Mouse (Mus musculus): ENCODE results near the gene Flt3l. TPM values are rescaled to one million over a fixed set of nuclear protein-coding genes. Genes with fewer than 3 reads are reported as not detected.
"Not testable (repeated sequence)": the region's sequence is repeated elsewhere in the genome, so short reads cannot be mapped to it uniquely, and the experiment has no call there.

Gene Flt3l
- total RNA-seq, 1 experiment from 2014 or later, result 15.7 TPM

DNA sequence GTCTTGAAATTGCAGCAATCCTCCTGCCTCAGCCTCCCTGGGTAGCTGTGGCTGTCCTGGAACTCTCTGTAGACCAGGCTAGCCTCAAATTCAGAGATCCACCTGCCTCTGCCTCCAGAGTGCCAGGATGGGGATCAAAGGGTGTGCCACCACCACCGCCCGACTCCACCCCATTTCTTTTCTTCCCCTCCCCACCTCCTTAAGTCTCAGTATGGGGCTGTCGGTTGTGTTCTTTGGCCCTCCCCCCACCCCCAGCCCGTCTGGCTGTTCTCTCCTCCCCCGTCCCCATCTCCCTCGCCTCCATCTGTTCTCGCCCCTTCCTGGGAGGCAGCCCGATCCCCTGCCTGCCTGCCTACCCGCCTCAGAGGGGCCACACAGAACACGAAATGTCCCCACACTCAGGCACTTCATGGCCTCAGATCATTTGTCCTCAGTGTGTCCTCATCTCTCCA, 30.7 kb upstream of the Flt3l start:
- ATAC-seq (replicated peaks in 1 of 2; ENCODE audit: insufficient read depth in 1 of 2, low FRiP score in 2 of 2, low TSS enrichment in 1 of 2, low read depth in 1 of 2, poor library complexity in 2 of 2, severe bottlenecking in 2 of 2), result no peak

DNA sequence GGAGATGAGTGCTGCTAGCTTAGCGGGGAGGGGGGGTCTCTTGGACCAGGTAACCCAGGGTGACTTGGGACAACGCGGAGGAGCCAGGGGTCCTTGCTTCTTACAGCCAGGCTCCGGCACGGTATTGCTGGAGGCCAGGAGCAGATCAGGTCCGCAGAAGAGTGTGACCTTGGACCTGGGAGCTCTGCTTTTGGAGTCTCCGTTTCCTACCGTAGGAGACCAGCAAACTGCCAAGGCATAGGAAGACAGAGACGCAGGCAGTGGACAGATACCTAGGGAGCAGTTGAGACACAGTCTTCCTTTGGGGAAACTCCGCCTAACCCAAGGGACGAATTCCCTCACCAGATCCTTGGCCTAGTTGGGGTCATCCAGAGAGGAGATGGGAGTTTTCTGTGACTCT, 29.5 kb upstream of the Flt3l start:
- no peak for ATAC-seq (replicated peaks in 1 of 2; ENCODE audit: insufficient read depth in 1 of 2, low FRiP score in 2 of 2, low TSS enrichment in 1 of 2, low read depth in 1 of 2, poor library complexity in 2 of 2, severe bottlenecking in 2 of 2)

DNA sequence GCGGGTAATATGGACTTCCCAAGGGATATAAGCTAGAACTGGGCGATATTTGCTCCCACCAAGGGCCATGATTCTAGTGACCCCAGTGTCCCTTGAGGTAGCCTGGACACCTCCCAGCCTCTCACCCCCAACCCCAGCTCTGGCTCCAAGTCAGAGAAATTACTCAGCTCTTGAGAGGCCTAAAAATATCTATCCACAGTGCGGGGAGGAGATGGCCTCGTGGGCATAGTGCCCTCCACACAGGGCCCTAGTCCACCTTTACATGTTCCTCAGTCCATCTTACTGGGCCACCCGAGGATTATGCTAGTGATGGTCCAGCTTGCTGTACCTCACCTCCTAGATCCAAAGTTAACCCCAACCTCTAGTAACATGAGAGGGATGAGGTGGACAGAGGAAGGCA, 28.6 kb upstream of the Flt3l start:
- ATAC-seq (replicated peaks in 1 of 2; ENCODE audit: insufficient read depth in 1 of 2, low FRiP score in 2 of 2, low TSS enrichment in 1 of 2, low read depth in 1 of 2, poor library complexity in 2 of 2, severe bottlenecking in 2 of 2), result no peak

DNA sequence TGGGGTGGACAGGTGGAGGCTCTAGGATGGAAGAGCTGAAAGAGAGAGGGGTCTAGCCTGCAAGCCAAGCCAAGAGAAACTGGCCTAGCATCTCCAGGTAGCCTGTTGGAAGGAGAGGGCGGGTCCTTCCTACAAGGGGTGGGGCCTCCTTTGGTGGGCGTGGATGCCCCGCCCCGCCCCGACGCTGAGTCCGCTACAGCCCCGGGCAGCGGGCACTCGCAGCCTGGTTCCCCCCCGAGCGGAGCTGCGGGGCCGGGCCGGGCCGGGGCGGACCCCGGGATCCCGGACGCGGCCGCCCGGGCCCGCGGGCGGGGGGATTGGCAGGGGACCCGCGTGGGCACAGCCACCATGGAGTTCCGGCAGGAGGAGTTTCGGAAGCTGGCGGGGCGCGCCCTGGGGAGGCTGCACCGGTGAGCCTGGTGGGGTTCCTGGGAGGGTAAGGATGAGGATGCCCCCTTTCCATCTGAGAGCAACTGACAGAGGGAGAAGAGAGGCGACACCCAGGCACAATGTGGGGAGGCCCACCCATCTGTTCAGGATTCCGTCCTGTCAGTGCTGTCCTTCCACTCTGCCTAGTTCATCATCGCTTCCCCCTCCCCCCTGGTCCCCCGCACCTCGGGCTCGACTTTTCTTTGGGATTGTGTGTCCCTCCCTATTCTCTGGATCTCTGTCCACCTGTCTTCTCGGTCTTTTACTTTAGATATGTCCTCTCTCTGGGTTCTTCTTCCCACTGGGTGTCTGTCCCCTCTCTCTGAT, 27.7 kb upstream of the Flt3l start, which contains the start of gene Slc17a7:
Slc17a7 (plus strand) TSS at position 215 of the 756 bp plus-strand sequence.
- ATAC-seq (replicated peaks in 1 of 2; ENCODE audit: insufficient read depth in 1 of 2, low FRiP score in 2 of 2, low TSS enrichment in 1 of 2, low read depth in 1 of 2, poor library complexity in 2 of 2, severe bottlenecking in 2 of 2), result 0 out of 4 replicates have a peak, but pooled peaks of 1 of the 2 experiments have one; percentile 44

DNA sequence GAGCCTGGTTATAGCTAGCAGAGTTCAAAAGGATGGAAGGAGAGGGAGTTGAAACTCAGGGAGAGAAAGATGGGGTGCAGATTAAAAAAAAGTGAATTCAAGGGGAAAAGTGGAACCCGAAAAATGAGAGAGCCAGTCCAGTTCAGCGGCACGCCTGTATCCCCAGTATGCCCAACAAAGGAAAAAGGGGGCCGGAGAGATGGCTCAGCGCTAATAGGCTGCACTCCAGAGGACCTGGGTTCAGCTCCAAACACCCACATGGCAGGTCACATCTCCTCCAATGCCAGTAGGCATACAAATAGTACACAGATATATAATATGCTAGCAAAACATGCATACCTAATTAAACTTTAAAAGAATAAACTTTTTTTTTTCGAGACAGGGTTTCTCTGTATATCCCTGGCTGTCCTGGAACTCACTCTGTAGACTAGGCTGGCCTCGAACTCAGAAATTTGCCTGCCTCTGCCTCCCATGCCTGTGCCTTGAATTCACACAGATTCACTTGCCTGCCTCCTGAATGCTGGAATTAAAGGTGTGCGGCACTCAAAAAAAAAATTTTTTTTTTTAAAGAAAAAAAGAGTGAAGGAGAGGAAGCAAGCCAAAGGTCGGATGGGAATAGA, 26.9 kb upstream of the Flt3l start:
- no peak for ATAC-seq (replicated peaks in 1 of 2; ENCODE audit: insufficient read depth in 1 of 2, low FRiP score in 2 of 2, low TSS enrichment in 1 of 2, low read depth in 1 of 2, poor library complexity in 2 of 2, severe bottlenecking in 2 of 2)

DNA sequence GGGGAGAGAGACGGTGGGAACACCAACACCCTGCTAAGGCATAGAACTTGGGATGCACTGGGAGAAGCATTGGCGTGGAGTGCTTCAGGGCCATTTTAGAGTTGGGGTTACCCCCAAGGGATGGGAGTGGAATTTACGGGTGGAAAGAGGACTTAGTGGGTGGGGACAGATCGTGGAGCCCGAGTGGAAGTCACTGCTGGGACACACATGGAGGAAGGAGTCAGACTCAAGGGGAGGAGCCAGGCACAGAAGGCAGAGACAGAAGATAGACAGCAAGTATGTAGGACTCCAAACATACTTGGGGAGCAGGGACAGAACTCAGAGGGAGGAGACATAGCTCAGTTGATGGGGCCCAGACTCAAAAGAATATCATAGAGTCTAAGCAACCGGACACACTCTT, 26.3 kb upstream of the Flt3l start:
- no peak for ATAC-seq (replicated peaks in 1 of 2; ENCODE audit: insufficient read depth in 1 of 2, low FRiP score in 2 of 2, low TSS enrichment in 1 of 2, low read depth in 1 of 2, poor library complexity in 2 of 2, severe bottlenecking in 2 of 2)

DNA sequence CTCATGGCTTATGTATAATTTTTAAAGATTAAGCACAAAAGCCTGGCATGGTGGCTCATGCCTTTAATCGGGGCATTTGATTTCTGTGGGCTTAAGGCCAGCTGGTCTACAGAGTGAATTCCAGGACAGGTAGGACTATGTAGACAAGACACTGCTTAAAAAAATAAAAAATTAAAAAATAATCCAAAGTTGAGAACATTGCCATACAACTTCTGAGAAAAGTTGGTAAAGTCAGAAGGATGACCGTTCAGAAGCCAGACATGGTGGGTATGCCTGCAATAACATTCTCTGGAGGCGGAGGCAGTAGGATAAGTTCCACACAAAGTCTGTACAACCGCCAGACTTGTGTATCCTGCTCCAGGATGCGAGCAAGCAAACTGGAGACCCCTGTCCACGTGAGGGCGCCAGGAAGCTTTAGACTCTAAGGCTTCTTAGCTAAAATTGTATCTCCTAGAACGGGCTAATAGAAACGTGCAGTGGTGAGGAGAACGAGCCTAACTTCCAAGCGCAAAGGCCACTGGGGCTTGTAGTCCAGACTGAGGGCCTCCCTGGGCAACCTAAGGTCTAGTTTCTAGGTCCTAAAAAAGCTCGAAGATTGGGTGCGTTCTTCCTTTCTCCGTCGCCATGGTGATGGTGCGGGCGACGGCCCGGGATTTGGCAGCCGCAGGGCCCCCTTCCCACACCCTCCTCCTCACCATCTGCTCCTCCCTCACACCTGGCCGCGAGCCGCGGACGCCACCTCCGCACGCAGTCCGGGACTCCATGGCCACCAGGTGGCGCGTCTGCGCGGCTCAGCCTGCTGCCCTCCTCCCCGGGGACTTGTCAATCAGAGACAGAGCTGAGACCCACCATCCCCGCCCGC, 25.6 kb upstream of the Flt3l start:
- peak; percentile 78 to 88 for ATAC-seq (replicated peaks in 1 of 2; ENCODE audit: insufficient read depth in 1 of 2, low FRiP score in 2 of 2, low TSS enrichment in 1 of 2, low read depth in 1 of 2, poor library complexity in 2 of 2, severe bottlenecking in 2 of 2)

DNA sequence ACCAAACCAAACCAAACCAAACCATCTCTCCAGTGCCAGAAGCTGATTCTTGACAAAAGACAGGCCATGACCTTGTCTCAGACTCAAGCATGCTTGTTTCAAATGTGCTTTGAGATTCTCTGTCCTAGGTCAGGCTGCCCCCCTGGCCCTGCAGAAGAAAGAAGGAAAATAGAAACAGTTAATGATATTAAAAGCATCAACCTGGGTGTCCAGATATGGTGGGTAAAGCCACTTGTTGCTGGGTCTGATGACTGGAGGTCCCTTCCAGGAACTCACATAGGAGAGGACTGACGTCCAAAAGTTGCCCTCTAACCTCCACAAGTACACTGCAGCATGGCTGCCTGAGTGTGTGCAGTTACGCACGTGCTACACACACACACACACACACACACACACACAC, 24.6 kb upstream of the Flt3l start:
- no peak for ATAC-seq (replicated peaks in 1 of 2; ENCODE audit: insufficient read depth in 1 of 2, low FRiP score in 2 of 2, low TSS enrichment in 1 of 2, low read depth in 1 of 2, poor library complexity in 2 of 2, severe bottlenecking in 2 of 2)

DNA sequence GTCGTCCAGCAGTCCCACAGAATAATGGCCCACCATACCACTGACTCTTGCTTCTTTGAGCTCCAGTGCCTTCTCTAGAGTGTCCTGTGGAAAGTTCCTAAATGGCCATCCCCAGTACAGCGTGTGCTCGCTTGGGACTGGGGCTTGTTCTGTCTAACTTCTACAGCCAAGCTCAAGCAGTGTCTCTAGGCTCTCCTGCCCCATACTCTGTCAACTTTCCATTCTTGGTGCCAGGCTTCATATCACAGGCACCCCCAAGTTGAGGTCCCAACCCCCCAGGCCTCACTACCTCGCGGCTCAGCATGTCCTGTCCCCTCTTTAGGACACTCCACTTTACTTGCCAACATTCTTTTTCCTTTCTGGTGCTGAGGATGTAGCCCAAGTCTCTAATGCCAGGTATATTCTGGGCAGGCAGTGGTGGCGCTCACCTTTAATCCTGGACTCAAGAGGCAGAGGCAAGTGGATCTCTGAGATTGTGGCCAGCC, 24.1 kb upstream of the Flt3l start:
- no peak for ATAC-seq (replicated peaks in 1 of 2; ENCODE audit: insufficient read depth in 1 of 2, low FRiP score in 2 of 2, low TSS enrichment in 1 of 2, low read depth in 1 of 2, poor library complexity in 2 of 2, severe bottlenecking in 2 of 2)

DNA sequence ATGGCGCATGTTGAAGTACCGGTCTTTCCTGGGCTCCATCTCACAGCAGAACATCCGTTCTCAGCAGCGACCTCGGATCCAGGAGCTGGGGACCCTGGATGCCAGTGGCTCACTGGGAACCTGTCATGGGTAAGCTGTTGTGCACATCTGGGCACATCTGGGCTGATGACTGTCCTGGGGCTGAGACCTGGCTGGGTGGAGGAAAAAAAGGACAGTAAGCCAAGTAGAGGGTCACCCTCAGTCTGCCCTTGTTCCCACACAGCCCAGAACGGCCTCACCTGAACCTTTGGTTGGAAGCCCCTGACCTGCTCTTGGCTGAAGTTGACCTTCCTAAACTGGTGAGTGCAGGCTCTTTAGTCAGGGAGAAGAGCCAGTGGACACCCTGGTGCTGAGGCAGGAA, 22.8 kb upstream of the Flt3l start:
- no peak for ATAC-seq (replicated peaks in 1 of 2; ENCODE audit: insufficient read depth in 1 of 2, low FRiP score in 2 of 2, low TSS enrichment in 1 of 2, low read depth in 1 of 2, poor library complexity in 2 of 2, severe bottlenecking in 2 of 2)

DNA sequence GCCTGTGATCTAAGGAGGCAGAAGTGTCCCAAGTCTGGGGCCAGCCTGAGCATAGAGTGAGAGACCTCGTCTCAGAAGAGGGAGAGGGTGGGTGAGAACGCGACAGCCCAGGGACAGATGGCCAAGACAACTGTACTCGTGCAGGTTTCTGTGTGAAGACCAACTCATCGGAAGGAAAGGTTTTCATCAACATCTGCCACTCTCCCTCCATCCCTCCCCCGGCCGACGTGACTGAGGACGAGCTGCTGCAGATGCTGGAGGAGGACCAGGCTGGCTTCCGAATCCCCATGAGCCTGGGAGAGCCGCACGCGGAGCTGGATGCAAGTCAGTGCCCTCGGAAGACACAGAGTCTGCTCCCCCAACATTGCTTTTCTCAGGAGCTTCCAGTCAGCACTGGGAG, 21.2 kb upstream of the Flt3l start:
- no peak for ATAC-seq (replicated peaks in 1 of 2; ENCODE audit: insufficient read depth in 1 of 2, low FRiP score in 2 of 2, low TSS enrichment in 1 of 2, low read depth in 1 of 2, poor library complexity in 2 of 2, severe bottlenecking in 2 of 2)

DNA sequence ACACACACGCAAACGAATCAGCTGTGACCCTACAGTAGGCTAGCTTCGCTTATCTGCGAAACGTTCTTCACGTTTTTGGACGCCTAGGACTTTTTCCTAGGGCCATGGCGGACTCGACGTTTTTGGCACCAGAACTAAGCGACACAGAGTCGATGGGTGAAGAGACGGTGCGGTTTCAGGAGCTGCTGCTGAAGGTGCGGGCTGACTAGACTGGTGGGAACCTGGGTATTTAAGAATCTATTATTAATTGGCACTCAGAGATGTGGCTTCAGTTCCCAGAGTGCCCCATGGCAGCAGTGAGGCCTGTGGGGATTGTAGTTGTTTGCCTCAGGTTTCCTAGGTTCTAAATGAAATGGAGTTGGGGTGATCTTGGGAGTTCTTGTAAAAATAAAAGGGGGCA, 20.0 kb upstream of the Flt3l start:
- ATAC-seq (replicated peaks in 1 of 2; ENCODE audit: insufficient read depth in 1 of 2, low FRiP score in 2 of 2, low TSS enrichment in 1 of 2, low read depth in 1 of 2, poor library complexity in 2 of 2, severe bottlenecking in 2 of 2), result no peak

DNA sequence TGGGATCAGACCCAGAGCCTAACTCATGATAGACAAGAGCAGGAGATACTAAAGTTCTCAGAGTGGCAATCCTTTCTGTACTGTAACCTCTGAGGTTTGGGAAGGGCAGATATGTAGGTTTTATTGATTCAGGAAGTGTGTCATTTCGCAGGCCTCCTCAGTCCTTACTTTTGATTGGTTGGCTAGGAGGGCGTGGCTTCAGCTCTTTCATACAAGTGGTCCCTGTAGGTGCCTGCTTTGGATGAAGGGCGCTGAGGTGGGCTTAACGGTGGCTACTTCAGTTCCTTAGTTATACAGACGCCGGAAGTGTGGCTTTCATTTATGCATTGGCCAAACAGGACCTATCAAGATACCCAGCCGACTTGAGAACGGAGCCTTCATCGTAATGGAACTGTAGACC, 19.4 kb upstream of the Flt3l start:
- ATAC-seq (replicated peaks in 1 of 2; ENCODE audit: insufficient read depth in 1 of 2, low FRiP score in 2 of 2, low TSS enrichment in 1 of 2, low read depth in 1 of 2, poor library complexity in 2 of 2, severe bottlenecking in 2 of 2), result no peak

DNA sequence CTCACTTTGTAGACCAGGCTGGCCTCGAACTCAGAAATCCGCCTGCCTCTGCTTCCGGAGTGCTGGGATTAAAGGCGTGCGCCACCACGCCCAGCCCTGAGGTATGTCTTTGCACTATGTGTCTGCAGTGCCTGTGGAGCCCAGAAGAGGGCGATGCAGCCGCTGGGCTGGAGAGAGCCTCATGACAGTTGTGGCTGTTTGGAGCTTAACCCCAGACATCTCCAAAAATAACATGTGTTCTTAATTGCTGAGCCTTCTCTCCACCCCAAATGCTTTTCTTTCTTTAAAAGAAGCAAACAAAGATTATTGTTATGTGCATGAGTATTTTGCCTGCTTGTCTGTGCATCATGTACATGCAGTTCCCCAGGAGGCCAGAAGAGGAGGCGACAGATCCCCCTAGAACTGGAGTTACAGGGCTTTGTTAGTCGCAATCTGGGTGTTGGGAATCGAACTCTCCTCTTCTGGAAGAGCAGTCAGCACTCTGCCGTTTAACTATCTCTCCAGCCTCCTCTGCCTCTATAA, 18.8 kb upstream of the Flt3l start:
- ATAC-seq (replicated peaks in 1 of 2; ENCODE audit: insufficient read depth in 1 of 2, low FRiP score in 2 of 2, low TSS enrichment in 1 of 2, low read depth in 1 of 2, poor library complexity in 2 of 2, severe bottlenecking in 2 of 2), result no peak

DNA sequence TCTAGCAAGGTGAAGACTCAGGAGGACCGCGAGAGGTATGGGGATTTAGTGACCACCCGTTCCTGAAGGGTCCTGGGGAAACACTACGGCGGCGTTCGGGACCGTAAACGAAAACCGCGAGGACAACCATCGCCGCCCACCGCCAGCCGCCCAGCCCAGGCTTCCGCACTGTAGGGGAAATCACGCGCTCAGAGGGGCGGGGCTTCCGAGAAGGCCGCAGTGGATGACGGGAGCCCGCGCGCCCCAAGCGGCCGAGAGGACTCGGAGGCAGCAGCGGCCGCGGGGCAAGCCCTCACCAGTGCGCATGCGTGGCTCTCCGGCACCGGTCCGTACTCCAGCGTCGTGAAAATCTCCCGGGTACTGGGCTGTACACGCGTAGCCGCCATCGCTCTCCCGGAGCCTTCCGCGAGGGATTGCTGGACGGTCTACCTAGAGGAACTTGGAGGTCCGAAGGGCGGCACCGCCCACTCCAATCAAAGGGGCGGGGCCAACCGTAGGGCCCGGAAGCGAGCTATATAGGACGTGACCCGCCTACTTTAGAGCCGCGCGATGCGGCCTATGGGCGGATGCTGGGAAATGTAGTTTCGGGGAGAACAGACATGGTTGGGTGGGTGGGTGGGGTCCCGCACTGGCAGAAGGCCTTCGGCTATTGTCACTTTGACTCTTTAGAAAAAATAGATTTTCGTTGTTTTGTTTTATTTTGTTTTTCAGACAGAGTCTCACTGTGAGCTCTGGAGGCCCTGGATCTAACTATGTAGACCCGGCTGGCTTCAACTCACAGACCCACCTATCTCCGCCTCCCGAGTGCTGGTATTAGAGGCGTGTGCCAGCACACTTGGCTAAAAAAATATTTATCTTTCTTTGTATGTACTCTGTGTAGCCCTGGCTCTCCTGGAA, 18.1 kb upstream of the Flt3l start, which contains the start of the genes Pih1d1 and Aldh16a1:
Pih1d1 (plus strand) TSS at position 208 of the 897 bp plus-strand sequence.
Aldh16a1 (minus strand) TSS at position 489 of the 897 bp plus-strand sequence.
- peak; percentile 93 to 94 for ATAC-seq (replicated peaks in 1 of 2; ENCODE audit: insufficient read depth in 1 of 2, low FRiP score in 2 of 2, low TSS enrichment in 1 of 2, low read depth in 1 of 2, poor library complexity in 2 of 2, severe bottlenecking in 2 of 2)

DNA sequence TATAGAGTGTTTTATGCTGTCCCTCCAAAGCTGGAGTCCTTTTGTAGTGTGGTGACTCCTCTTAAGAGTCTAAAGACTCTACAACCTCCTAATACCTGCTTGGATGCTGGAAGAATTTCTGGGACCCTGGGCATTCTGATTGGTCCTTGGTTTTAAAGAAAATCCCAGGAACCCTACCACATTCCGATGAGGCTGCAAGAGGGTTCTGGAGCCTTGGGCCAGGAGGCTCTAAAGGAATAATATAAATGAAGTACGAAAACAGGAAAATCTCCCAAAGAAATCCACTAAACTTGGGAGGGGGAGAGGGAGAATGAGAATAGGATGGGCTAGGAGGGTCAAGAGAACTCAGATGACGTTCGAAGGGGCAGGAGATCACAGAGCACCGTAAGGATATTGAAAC, 17.4 kb upstream of the Flt3l start:
- no peak for ATAC-seq (replicated peaks in 1 of 2; ENCODE audit: insufficient read depth in 1 of 2, low FRiP score in 2 of 2, low TSS enrichment in 1 of 2, low read depth in 1 of 2, poor library complexity in 2 of 2, severe bottlenecking in 2 of 2)

DNA sequence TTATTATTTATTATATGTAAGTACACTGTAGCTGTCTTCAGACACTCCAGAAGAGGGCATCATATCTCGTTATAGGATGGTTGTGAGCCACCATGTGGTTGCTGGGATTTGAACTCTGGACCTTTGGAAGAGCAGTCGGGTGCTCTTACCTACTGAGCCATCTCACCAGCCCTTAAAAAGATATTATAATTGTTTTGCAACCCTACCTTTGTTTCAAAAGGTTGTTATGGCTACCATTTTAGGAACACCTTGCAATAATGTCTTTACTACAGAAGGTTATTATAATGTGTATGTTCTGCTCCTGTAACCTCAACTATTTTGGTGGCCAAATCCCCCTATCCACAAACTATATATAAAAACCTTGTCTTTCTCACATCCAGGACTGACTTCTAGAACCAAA, 16.8 kb upstream of the Flt3l start:
- ATAC-seq (replicated peaks in 1 of 2; ENCODE audit: insufficient read depth in 1 of 2, low FRiP score in 2 of 2, low TSS enrichment in 1 of 2, low read depth in 1 of 2, poor library complexity in 2 of 2, severe bottlenecking in 2 of 2), result not testable (repeated sequence)
